Mouse (Mus musculus): ENCODE measurements at regions not wholly inside any gene's neighbourhood (a gene's known extent, or its start where the extent isn't known, plus 50 kb on each side); places are given as distances from the start of the nearest gene placed in this dataset.

DNA sequence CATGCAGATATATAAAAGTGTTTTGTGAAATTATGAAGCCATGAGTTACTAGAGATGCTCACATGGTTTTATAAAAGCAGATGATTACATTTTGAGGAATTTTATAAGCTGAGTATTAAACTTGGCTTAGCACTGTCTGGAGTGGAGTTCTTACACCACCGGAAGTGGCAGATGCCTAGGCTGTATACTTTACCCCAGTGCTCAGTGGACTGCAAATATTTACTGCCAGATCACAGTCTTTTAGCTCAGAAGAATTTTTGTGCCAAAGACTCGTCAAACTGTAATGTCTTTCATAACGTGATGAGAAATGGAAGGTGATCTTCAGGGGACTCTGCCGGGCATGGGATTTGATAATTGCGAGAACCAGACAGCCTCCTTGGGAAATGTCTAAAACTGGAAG lies 136.1 kb upstream of the 9330182O14Rik start:
- H3K9ac ChIP-seq (replicated peaks), result no peak overlapping the region
- no peaks in the 10 kb centered on the region for H3K27me3 ChIP-seq
- 80% methylated on average over 5 of the region's 5 CpGs for WGBS
- H3K4me2 ChIP-seq (replicated peaks), result no peak overlapping the region
- no peak overlapping the region for H3K4me3 ChIP-seq
- H3K9me3 ChIP-seq, result no peaks in the 10 kb centered on the region
- no peaks in the 10 kb centered on the region for H3K36me3 ChIP-seq
- H3K27ac ChIP-seq (replicated peaks), result no peak overlapping the region
- H3K4me1 ChIP-seq, result no peaks in the 10 kb centered on the region
- ATAC-seq (ENCODE audit: low FRiP score, low read depth), result no peak

- Histone ChIP-seq H3K4me2 (replicated peaks) (no peak overlapping the region), H3K27me3 (no peaks in the 10 kb centered on the region), H3K4me3 (no peak overlapping the region), H3K27ac (replicated peaks) (no peak overlapping the region), H3K9ac (replicated peaks) (no peak overlapping the region), H3K36me3 (no peaks in the 10 kb centered on the region), H3K4me1 (no peaks in the 10 kb centered on the region), H3K9me3 (no peaks in the 10 kb centered on the region)
- ATAC-seq (ENCODE audit: low FRiP score, low read depth), result no peak
- WGBS, result 89% methylated on average over 5 of the region's 5 CpGs
Observed at GRCm38 (mm10) chr15:40000022-40000421, 134.1 kb upstream of the 9330182O14Rik start.

DNA sequence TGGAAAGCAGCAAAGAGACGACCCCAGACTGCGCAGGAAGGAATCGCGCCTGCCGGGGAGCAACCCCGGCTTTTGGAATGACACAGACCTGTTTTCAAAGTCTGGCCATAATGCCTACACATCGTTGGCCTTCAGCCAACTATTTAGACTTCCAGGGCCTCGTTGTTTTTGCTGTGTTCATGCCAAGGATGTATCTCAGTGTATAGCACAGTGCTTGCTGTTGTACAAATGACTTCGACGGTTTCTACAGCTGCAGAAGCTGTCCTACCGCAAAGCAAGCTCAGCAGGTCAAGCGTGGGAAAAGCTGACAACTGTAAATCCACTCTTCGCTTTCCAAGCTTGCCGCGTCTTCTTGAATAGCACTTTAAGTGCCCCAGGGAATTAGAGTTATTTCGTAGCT lies 129.1 kb upstream of the 9330182O14Rik start:
- Histone ChIP-seq H3K9ac (replicated peaks) (no peak overlapping the region), H3K27ac (replicated peaks) (no peak overlapping the region), H3K9me3 (no peaks in the 10 kb centered on the region), H3K36me3 (no peaks in the 10 kb centered on the region), H3K4me3 (no peak overlapping the region), H3K4me2 (replicated peaks) (no peak overlapping the region), H3K27me3 (no peaks in the 10 kb centered on the region), H3K4me1 (no peaks in the 10 kb centered on the region; the same call in 1 of the 2 replicates)
- WGBS, result 93% methylated on average over 16 of the region's 16 CpGs
- no peak for ATAC-seq (ENCODE audit: low FRiP score, low read depth)

DNA sequence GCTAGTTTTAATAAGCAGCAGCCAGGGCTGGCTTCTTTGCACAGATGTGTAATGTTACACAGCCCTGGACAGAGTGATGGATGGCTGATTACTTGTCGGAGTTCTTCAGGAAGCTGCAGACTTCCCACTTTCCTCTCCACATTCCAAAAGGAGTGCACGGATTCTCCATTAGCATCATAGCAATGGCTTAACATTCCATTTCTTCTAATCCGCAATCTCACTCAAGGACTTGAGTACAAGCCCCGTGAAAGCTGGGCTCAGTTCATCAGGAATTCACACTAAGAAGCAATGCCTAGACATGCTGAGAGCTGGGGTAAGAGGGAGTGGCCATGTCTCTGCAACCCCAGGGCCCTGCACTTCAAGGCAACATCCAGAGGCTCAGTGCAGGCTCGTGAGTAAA lies 126.3 kb upstream of the 9330182O14Rik start:
- Histone ChIP-seq H3K9ac (replicated peaks) (no peak overlapping the region), H3K4me3 (no peak overlapping the region), H3K9me3 (no peaks in the 10 kb centered on the region), H3K27ac (replicated peaks) (no peak overlapping the region), H3K4me2 (replicated peaks) (no peak overlapping the region), H3K36me3 (no peaks in the 10 kb centered on the region), H3K27me3 (no peaks in the 10 kb centered on the region), H3K4me1 (no peaks in the 10 kb centered on the region; the same call in 1 of the 2 replicates)
- 11% methylated on average over 5 of the region's 5 CpGs for WGBS
- ATAC-seq (ENCODE audit: low FRiP score, low read depth), result no peak

- no peak overlapping the region for H3K9ac ChIP-seq (replicated peaks)
- H3K27ac ChIP-seq (replicated peaks), result no peak overlapping the region
- H3K36me3 ChIP-seq, result no peaks in the 10 kb centered on the region
- no peak overlapping the region for H3K4me2 ChIP-seq (replicated peaks)
- no peak for ATAC-seq (ENCODE audit: low FRiP score, low read depth)
- no peak overlapping the region for H3K4me3 ChIP-seq
- H3K27me3 ChIP-seq, result no peaks in the 10 kb centered on the region
- H3K4me1 ChIP-seq, result peaks cover 10% of the 10 kb centered on the region
- WGBS, result 94% methylated on average over 3 of the region's 3 CpGs
- no peaks in the 10 kb centered on the region for H3K9me3 ChIP-seq
Observed at GRCm38 (mm10) chr15:40013833-40014232, 120.3 kb upstream of the 9330182O14Rik start.

DNA sequence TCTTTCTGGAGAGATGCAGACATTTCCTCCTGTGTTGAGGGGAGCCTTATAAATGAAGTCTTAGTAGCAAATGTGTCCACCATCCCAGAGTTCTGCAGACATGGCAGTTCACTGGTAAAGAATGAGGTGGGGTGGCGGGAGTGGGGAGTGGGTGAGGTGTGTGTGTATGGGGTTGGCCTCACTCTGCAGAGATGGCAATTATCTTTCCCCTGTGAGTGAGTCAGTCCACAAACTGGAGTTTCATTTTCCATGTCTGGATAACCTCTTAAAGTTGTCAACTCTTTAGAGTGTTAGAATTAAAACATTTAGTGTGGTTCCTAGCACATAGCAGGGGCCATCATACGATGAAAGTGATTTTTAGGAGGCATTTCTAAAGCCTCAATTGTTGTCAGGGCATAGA lies 117.1 kb upstream of the 9330182O14Rik start:
- Histone ChIP-seq H3K9ac (replicated peaks) (no peak overlapping the region), H3K27me3 (no peaks in the 10 kb centered on the region), H3K9me3 (no peaks in the 10 kb centered on the region), H3K4me2 (replicated peaks) (no peak overlapping the region), H3K4me3 (no peak overlapping the region), H3K36me3 (no peaks in the 10 kb centered on the region), H3K4me1 (peaks cover 14% of the 10 kb centered on the region), H3K27ac (replicated peaks) (no peak overlapping the region)
- WGBS, result 85% methylated on average over 2 of the region's 2 CpGs
- ATAC-seq (ENCODE audit: low FRiP score, low read depth), result no peak

GRCm38 (mm10) chr15:40017597-40017996 lies 116.6 kb upstream of the 9330182O14Rik start:
- Histone ChIP-seq H3K9me3 (no peaks in the 10 kb centered on the region), H3K4me1 (peaks cover 14% of the 10 kb centered on the region), H3K27me3 (no peaks in the 10 kb centered on the region), H3K9ac (replicated peaks) (no peak overlapping the region), H3K36me3 (no peaks in the 10 kb centered on the region), H3K4me3 (no peak overlapping the region), H3K27ac (replicated peaks) (no peak overlapping the region), H3K4me2 (replicated peaks) (no peak overlapping the region)
- no peak for ATAC-seq (ENCODE audit: low FRiP score, low read depth)
- 28% methylated on average over 6 of the region's 6 CpGs for WGBS

DNA sequence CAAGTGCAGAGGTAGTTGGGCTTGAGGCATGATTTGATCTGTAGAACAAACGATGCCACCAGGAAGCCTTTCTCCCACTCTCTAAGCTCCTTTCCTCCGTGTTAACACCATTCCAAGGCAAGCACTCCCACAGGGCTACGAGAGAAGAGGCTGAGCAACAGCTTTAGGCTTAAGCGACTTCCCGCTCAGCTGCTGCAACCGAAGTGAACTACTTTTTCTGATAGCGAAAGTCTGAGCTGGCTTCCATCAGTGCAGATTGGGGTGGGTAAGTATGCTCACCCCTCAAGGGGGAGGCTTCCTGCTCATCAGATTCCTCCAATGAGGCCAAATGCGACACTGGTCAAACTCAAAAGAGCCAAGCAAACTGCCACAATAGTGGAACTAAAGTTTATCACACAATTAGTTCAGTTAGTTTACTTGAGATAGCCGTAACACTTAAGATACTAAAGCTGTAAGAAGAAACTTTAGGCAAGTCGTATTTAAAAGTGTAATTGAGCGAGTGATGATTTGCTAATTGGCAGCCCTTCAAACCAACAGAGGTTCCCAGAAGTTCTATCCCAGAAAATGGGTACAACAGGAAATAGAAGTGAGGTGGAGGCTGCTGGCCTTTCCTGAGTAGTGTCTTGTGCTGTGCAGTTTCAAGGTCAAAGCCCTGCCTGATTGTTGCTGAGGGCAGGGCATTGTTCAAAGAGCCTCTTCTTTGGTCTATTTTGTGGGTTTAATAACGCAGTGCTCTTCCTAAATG lies 115.9 kb upstream of the 9330182O14Rik start:
- Histone ChIP-seq H3K9ac (replicated peaks) (no peak overlapping the region), H3K27me3 (no peaks in the 10 kb centered on the region), H3K4me2 (replicated peaks) (peak overlapping the region; percentile 12), H3K36me3 (no peaks in the 10 kb centered on the region), H3K4me1 (peaks cover 14% of the 10 kb centered on the region), H3K4me3 (no peak overlapping the region), H3K27ac (replicated peaks) (no peak overlapping the region), H3K9me3 (no peaks in the 10 kb centered on the region)
- ATAC-seq (ENCODE audit: low FRiP score, low read depth), result 0 out of 2 replicates have a peak, but pooled peaks have one; percentile 30
- 21% methylated on average over 12 of the region's 12 CpGs for WGBS

GRCm38 (mm10) chr15:40018792-40019151 lies 115.4 kb upstream of the 9330182O14Rik start:
- Histone ChIP-seq H3K36me3 (no peaks in the 10 kb centered on the region), H3K4me1 (peaks cover 14% of the 10 kb centered on the region), H3K4me2 (replicated peaks) (no peak overlapping the region), H3K9ac (replicated peaks) (no peak overlapping the region), H3K4me3 (no peak overlapping the region), H3K27me3 (no peaks in the 10 kb centered on the region), H3K9me3 (no peaks in the 10 kb centered on the region), H3K27ac (replicated peaks) (no peak overlapping the region)
- ATAC-seq (ENCODE audit: low FRiP score, low read depth), result no peak
- 43% methylated on average over 8 of the region's 8 CpGs for WGBS

DNA sequence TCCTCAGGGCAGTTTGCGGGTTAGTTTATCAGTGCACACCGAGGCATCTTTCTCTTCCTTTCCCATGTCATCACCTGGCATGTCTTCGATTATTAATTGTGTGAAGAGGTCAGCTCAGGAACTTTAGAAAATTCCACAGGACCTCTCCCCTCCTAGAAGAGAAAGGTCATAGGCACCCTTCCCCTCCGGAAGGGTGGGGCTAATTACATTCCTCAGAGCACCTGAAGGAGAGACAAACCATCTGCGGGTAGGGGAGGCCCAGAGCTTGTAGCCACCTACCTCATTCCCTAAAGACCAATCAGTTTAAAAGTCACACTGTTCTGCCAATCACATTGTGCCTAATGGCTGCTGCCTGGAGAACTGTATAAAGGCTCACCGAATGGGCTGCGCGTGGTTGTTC lies 114.9 kb upstream of the 9330182O14Rik start:
- H3K27ac ChIP-seq (replicated peaks), result no peak overlapping the region
- no peak overlapping the region for H3K9ac ChIP-seq (replicated peaks)
- no peak overlapping the region for H3K4me2 ChIP-seq (replicated peaks)
- H3K9me3 ChIP-seq, result no peaks in the 10 kb centered on the region
- H3K36me3 ChIP-seq, result no peaks in the 10 kb centered on the region
- H3K4me3 ChIP-seq, result no peak overlapping the region
- 88% methylated on average over 8 of the region's 8 CpGs for WGBS
- H3K4me1 ChIP-seq, result peaks cover 14% of the 10 kb centered on the region
- no peaks in the 10 kb centered on the region for H3K27me3 ChIP-seq
- ATAC-seq (ENCODE audit: low FRiP score, low read depth), result no peak

DNA sequence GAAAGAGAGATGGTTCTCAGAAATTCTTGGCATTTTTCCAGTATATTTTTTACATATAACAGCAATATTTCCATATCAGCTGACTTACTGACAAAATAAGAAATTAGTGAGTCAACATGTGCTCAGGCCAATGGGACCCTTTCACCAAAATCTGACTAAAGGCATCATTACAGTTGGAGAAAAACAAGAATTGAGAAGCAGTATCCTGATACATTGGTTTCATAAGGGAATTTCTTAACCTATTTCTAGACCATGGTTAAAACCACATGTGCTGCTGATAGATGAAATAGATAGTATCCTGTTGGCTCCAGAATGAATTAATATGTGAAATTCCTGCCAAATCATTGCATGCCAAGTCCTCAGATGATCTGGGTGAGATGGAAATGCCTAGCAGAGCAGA lies 114.1 kb upstream of the 9330182O14Rik start:
- H3K9me3 ChIP-seq, result no peaks in the 10 kb centered on the region
- no peak overlapping the region for H3K4me3 ChIP-seq
- no peaks in the 10 kb centered on the region for H3K27me3 ChIP-seq
- H3K9ac ChIP-seq (replicated peaks), result no peak overlapping the region
- no peak overlapping the region for H3K4me2 ChIP-seq (replicated peaks)
- ATAC-seq (ENCODE audit: low FRiP score, low read depth), result no peak
- peaks cover 14% of the 10 kb centered on the region for H3K4me1 ChIP-seq
- H3K27ac ChIP-seq (replicated peaks), result no peak overlapping the region
- no peaks in the 10 kb centered on the region for H3K36me3 ChIP-seq

- H3K4me2 ChIP-seq (replicated peaks), result no peak overlapping the region
- no peaks in the 10 kb centered on the region for H3K27me3 ChIP-seq
- H3K4me1 ChIP-seq, result peaks cover 14% of the 10 kb centered on the region
- ATAC-seq (ENCODE audit: low FRiP score, low read depth), result no peak
- H3K9ac ChIP-seq (replicated peaks), result no peak overlapping the region
- H3K9me3 ChIP-seq, result no peaks in the 10 kb centered on the region
- H3K27ac ChIP-seq (replicated peaks), result no peak overlapping the region
- H3K36me3 ChIP-seq, result no peaks in the 10 kb centered on the region
- H3K4me3 ChIP-seq, result no peak overlapping the region
- WGBS, result 92% methylated on average over 3 of the region's 3 CpGs
Observed at GRCm38 (mm10) chr15:40020646-40021045, 113.5 kb upstream of the 9330182O14Rik start.

DNA sequence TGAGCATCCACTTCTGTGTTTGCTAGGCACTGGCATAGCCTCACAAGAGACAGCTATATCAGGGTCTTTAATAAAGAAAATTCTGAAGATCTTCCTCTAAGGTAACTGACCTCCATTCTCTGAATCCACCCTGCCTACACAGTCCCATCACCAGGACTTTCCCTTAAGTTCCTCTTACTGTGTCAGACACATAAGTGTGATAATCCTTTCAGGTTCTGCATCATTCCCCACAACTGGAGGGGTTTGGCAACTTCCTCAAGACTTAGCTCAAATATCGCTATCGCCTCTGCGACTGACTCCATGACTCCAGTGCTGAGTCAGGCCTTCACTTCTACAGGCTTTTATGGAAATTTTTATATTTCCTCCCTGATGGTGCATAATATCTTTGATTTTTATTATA lies 111.0 kb upstream of the 9330182O14Rik start:
- H3K4me1 ChIP-seq, result peaks cover 10% of the 10 kb centered on the region
- H3K27ac ChIP-seq (replicated peaks), result no peak overlapping the region
- H3K27me3 ChIP-seq, result no peaks in the 10 kb centered on the region
- H3K9me3 ChIP-seq, result no peaks in the 10 kb centered on the region
- WGBS, result 98% methylated on average over 3 of the region's 3 CpGs
- no peaks in the 10 kb centered on the region for H3K36me3 ChIP-seq
- H3K4me3 ChIP-seq, result no peak overlapping the region
- no peak for ATAC-seq (ENCODE audit: low FRiP score, low read depth)
- H3K9ac ChIP-seq (replicated peaks), result no peak overlapping the region
- no peak overlapping the region for H3K4me2 ChIP-seq (replicated peaks)

Measured in midbrain, embryonic 12.5 days (tissue).